Mouse (Mus musculus) E14TG2a.4 (cell line): ENCODE results near the gene Bche.

Experiments used
- CTCF ChIP-seq: conservative IDR thresholded peaks from 2 replicates; pipeline ENCODE4 v1.5.1; 2014; ENCODE audit warnings: low read length
- NANOG ChIP-seq: IDR thresholded peaks from 2 replicates; pipeline ENCODE4 v1.6.1; 2014; ENCODE audit warnings: borderline replicate concordance, low read length, mixed read lengths

- TF ChIP-seq CTCF (no peak), NANOG (no peak)
Observed at GRCm38 (mm10) chr3:73725711-73726110, 17.5 kb upstream of the Bche start.
